Mouse (Mus musculus) olfactory bulb, adult 2 months (tissue): Measurements from ENCODE around the gene Nr3c2.

Source experiments
- CTCF ChIP-seq: fragments of 200-500 bp; IDR thresholded peaks from 2 replicates; pipeline ENCODE4 v1.5.1; 2012; ENCODE audit warnings: low read depth, mild to moderate bottlenecking, low read length, moderate library complexity; ENCODE audit not compliant: insufficient read depth
- POLR2A ChIP-seq: fragments of 200-500 bp; IDR thresholded peaks from 2 replicates; pipeline ENCODE4 v1.6.1; 2012; ENCODE audit warnings: mild to moderate bottlenecking, low read depth, low read length, moderate library complexity; ENCODE audit not compliant: insufficient read depth

GRCm38 (mm10) chr8:77284473-77284872, 385.2 kb downstream of the Nr3c2 start:
- TF ChIP-seq CTCF = no peak
- no peak for TF ChIP-seq POLR2A
